Comparison of ENCODE assay signal across 8 mouse cellular contexts in genomic region chr16:44361921-44362890, GRCm38 (mm10). TPM values are rescaled to one million over a fixed set of nuclear protein-coding genes. Genes with fewer than 3 reads are reported as not detected.
A peak's percentile ranks its signal among the peaks of the same experiment; 100 is the strongest.
DNase-seq lines count a peak whose midpoint lies in the region; ATAC-seq and TF ChIP-seq lines count a peak whose summit lies in the region.

No protein-coding gene starts in this region.

- DNase-seq in adrenal gland, adult 18-20 months (ENCODE audit: low spot score in 2 of 2), result peak; percentile 10 to 29
- DNase-seq in adrenal gland, adult 8-10 months, result no peak
- no peak for DNase-seq in left cerebral cortex, adult 2 months (ENCODE audit: extremely low spot score in 1 of 2, low spot score in 2 of 2)
- no peak for DNase-seq in left cerebral cortex, postnatal 4 days
- peak; percentile 34 for DNase-seq in adrenal gland, postnatal 10 days
- DNase-seq in lung, postnatal 25 days (ENCODE audit: low spot score), result peak; percentile 41

- no peak overlapping the region for H3K27ac ChIP-seq in left cerebral cortex, adult 2 months

- TF ChIP-seq CTCF in left cerebral cortex, adult 2 months (IDR thresholded peaks at IDR 0.05), result peak; percentile 86

- H3K4me3 ChIP-seq in left cerebral cortex, adult 2 months, result no peak overlapping the region

- intact Hi-C loops in left cerebral cortex, adult 2 months (cut with DNase I), result loop anchor here (1.0 to 5.0 kb wide), 2 partner anchors 60 to 120 kb away; no protein-coding TSS in a partner anchor
- intact Hi-C loops in left cerebral cortex, postnatal 4 days (cut with DNase I), result loop anchor here (10.0 kb wide), 1 partner anchor 217 kb away; no protein-coding TSS in a partner anchor

- ATAC-seq in erythroblast, adult 5-6 weeks (replicated peaks; ENCODE audit: low FRiP score, poor library complexity, severe bottlenecking), result peak; percentile 51; the same call in 1 of the 2 replicates
- ATAC-seq in megakaryocyte-erythroid progenitor cell, adult 5-6 weeks (replicated peaks; ENCODE audit: low FRiP score, low TSS enrichment, poor library complexity, severe bottlenecking), result no peak

RNA-seq across cellular contexts. Expression of gene Spice1, which starts 15.3 kb away (rescaled TPM):
- total RNA-seq in adrenal gland, adult 18-20 months (2021), result 10 to 100 TPM; 17.7 to 21.0 TPM
- total RNA-seq in adrenal gland, adult 8-10 months (2022), result 10 to 100 TPM; 21.4 to 31.3 (median 23.5) TPM
- 10 to 100 TPM; 19.5 to 22.7 TPM for total RNA-seq in left cerebral cortex, adult 2 months (2021)
- 10 to 100 TPM; 15.0 to 18.8 TPM for total RNA-seq in left cerebral cortex, postnatal 4 days (2021)
- total RNA-seq in adrenal gland, postnatal 10 days (2021), result 10 to 100 TPM; 15.3 to 20.1 TPM
- total RNA-seq in erythroblast, adult 5-6 weeks (2015; ENCODE audit: low replicate concordance), result 7.3 and 20.7 TPM in 2 replicates
- 31.2 and 35.4 TPM in 2 replicates for total RNA-seq in erythroblast, adult 5-6 weeks (2017; ENCODE audit: low replicate concordance)
- 20.4 and 27.5 TPM in 2 replicates for total RNA-seq in megakaryocyte-erythroid progenitor cell, adult 5-6 weeks (2014; fragmentation: Nextera tagmentation)
- 26.9 and 27.0 TPM in 2 replicates for total RNA-seq in megakaryocyte-erythroid progenitor cell, adult 5-6 weeks (2017)

RNA-seq across cellular contexts. Expression of gene Sidt1, which starts 29.2 kb away (rescaled TPM):
- total RNA-seq in adrenal gland, adult 18-20 months (2021), result 1 to 10 TPM; 7.8 to 9.2 TPM
- total RNA-seq in adrenal gland, adult 8-10 months (2022), result 10 to 100 TPM in 3 of 4 experiments, 1 to 10 TPM in 1; 7.8 to 18.1 (median 13.3) TPM
- total RNA-seq in left cerebral cortex, adult 2 months (2021), result 10 to 100 TPM; 48.3 to 49.7 TPM
- total RNA-seq in left cerebral cortex, postnatal 4 days (2021), result 10 to 100 TPM; 16.0 to 17.9 TPM
- total RNA-seq in adrenal gland, postnatal 10 days (2021), result 1 to 10 TPM; 7.5 to 8.2 TPM
- 0.19 and 1.0 TPM in 2 replicates for total RNA-seq in erythroblast, adult 5-6 weeks (2015; ENCODE audit: low replicate concordance)
- not detected in 2 replicates for total RNA-seq in erythroblast, adult 5-6 weeks (2017; ENCODE audit: low replicate concordance)
- total RNA-seq in megakaryocyte-erythroid progenitor cell, adult 5-6 weeks (2014; fragmentation: Nextera tagmentation), result 1.7 and 2.0 TPM in 2 replicates
- not detected in 2 replicates for total RNA-seq in megakaryocyte-erythroid progenitor cell, adult 5-6 weeks (2017)

RNA-seq across cellular contexts. Expression of gene Cfap44, which starts 32.4 kb away (rescaled TPM):
- 1 to 10 TPM in 1 of 2 experiments, under 1 TPM in 1; 0.22 to 1.4 TPM for total RNA-seq in adrenal gland, adult 18-20 months (2021)
- total RNA-seq in adrenal gland, adult 8-10 months (2022), result 1 to 10 TPM in 1 of 4 experiments, under 1 TPM in 3; 0.43 to 2.3 (median 0.70) TPM
- total RNA-seq in left cerebral cortex, adult 2 months (2021), result 1 to 10 TPM; 4.3 to 5.0 TPM
- 1 to 10 TPM; 6.9 to 7.3 TPM for total RNA-seq in left cerebral cortex, postnatal 4 days (2021)
- total RNA-seq in adrenal gland, postnatal 10 days (2021), result 1 to 10 TPM in 1 of 2 experiments, under 1 TPM in 1; 0.42 to 1.1 TPM
- total RNA-seq in erythroblast, adult 5-6 weeks (2015; ENCODE audit: low replicate concordance), result not detected in 2 replicates
- not detected in 2 replicates for total RNA-seq in erythroblast, adult 5-6 weeks (2017; ENCODE audit: low replicate concordance)
- not detected in 2 replicates for total RNA-seq in megakaryocyte-erythroid progenitor cell, adult 5-6 weeks (2014; fragmentation: Nextera tagmentation)
- not detected in 2 replicates for total RNA-seq in megakaryocyte-erythroid progenitor cell, adult 5-6 weeks (2017)

Comparison
In these comparisons a context has a peak if more than half of its experiments do, and no peak if none do; other contexts are left out.
1. DNase-seq: peak in adrenal gland, adult 18-20 months (2 of 2), adrenal gland, postnatal 10 days (single experiment) and lung, postnatal 25 days (single experiment); none in adrenal gland, adult 8-10 months (single experiment), left cerebral cortex, adult 2 months (0 of 2) and left cerebral cortex, postnatal 4 days (single experiment).